Mouse (Mus musculus) hindbrain, postnatal 0 days (tissue): ENCODE results near the gene Dnah2. TPM values are rescaled to one million over a fixed set of nuclear protein-coding genes. Genes with fewer than 3 reads are reported as not detected.
A peak's percentile ranks its signal among the peaks of the same experiment; 100 is the strongest.

ENCODE experiments used
- ATAC-seq: fragments of 200-750 bp; cut with Nextera tagmentation; 2 replicates; pipeline ENCODE4 v1.8.0; 2017; ENCODE audit warnings: mild to moderate bottlenecking, moderate TSS enrichment, moderate library complexity
- DNase-seq: peaks from one replicate; pipeline ENCODE4 v3.0.0-alpha.2; 2015; ENCODE audit warnings: low spot score
- H3K27ac ChIP-seq: fragments of 300-500 bp; sonication (generic); 2 replicates; pipeline ENCODE4 v1.5.1; 2014; ENCODE audit warnings: mild to moderate bottlenecking
- H3K27me3 ChIP-seq: fragments of 300-500 bp; sonication (generic); 2 replicates; pipeline ENCODE4 v1.6.1; 2014; ENCODE audit warnings: low read length, mixed read lengths; ENCODE audit not compliant: insufficient read depth
- H3K36me3 ChIP-seq: fragments of 300-500 bp; sonication (generic); 2 replicates; pipeline ENCODE4 v1.6.1; 2014; ENCODE audit warnings: low read length, mixed read lengths; ENCODE audit not compliant: insufficient read depth
- H3K4me1 ChIP-seq: fragments of 300-500 bp; sonication (generic); 2 replicates; pipeline ENCODE4 v1.6.1; 2014; ENCODE audit warnings: antibody characterized with exemption, low read length, mixed read lengths; ENCODE audit not compliant: insufficient read depth
- H3K4me2 ChIP-seq: fragments of 300-500 bp; sonication (generic); 2 replicates; pipeline ENCODE4 v1.6.1; 2014; ENCODE audit warnings: low read depth, mild to moderate bottlenecking, low read length, moderate library complexity, mixed read lengths
- H3K4me3 ChIP-seq: fragments of 300-500 bp; sonication (generic); 2 replicates; pipeline ENCODE4 v1.5.1; 2014; ENCODE audit warnings: low read length
- H3K9ac ChIP-seq: fragments of 300-500 bp; sonication (generic); replicated peaks from 2 replicates; pipeline ENCODE4 v1.6.1; 2014; ENCODE audit warnings: mild to moderate bottlenecking, low read length, moderate library complexity, mixed read lengths
- H3K9me3 ChIP-seq: fragments of 300-500 bp; sonication (generic); 2 replicates; pipeline ENCODE4 v1.6.1; 2016; ENCODE audit warnings: low read length, mixed read lengths
- CTCF ChIP-seq: IDR thresholded peaks from 2 replicates; pipeline ENCODE4 v1.5.1; 2016; ENCODE audit warnings: antibody characterized with exemption, control low read depth, low read depth
- WGBS: fragments of 180-500 bp; shearing (Covaris S2); extraction: QIAGEN DNeasy Blood & Tissue Kit; methylation state at CpG from one replicate; pipeline ENCODE4 v1.1.7; 2014; 5-methylcytosine and 5-hydroxymethylcytosine counted together
- polyA plus RNA-seq: library from polyadenylated mRNA; unstranded; fragments of >200 nt; fragmentation: Nextera tagmentation; extraction: Ambion mirVana; gene quantifications from 2 replicates; pipeline ENCODE4 v1.2.1, GENCODE M21; 2015
- total RNA-seq: library from RNA; depleted of rRNA; stranded (reverse); fragments of >200 nt; gene quantifications from 2 replicates; pipeline ENCODE4 v1.2.3, GENCODE M21; 2014

Gene Dnah2
- total and polyA plus RNA-seq, 2 experiments from 2014 or later = 2.0 to 3.9 TPM

DNA sequence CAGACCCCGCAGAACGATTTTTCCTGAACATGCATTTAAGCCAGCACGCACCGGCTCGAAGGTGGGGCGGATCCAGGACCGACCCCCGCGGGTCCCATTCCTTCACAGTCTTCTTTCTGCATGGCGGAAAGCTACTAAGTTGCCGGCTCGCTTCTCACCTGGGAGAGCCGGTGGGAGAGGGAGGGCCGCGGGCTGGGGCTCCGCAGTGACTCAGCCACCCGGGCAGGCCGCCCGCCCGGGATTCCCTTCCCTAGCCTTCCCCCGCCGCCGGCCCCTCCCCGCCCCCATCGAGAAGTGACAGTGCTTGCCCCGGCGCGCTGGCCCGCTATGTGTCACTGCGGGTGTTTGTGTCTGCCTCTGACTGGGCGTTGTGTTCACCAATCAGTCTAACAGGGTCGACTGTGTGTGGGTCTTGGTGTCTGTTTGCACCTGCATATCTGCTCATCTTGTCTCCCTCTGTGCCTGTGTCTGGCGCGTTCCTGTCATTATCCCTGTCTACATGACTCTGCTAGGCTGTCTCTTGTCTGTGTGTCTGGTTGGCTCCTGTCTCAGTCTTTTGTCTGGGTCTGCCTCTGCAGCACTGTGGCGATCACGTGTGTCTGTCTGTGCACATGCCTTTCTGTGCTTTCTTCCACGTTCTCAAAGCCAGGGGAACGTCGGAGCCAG is 137.2 kb downstream of the Dnah2 start:
- ATAC-seq (no peak), DNase-seq (peak; percentile 70)
- no peak for TF ChIP-seq CTCF
- Histone ChIP-seq H3K27ac (peak overlapping the region; percentile 86), H3K27me3 (no peaks in the 10 kb centered on the region), H3K36me3 (peaks cover 10% of the 10 kb centered on the region; the same call in 1 of the 2 replicates), H3K4me1 (peaks cover 40% of the 10 kb centered on the region), H3K4me3 (peak overlapping the region; percentile 79), H3K4me2 (peak overlapping the region; percentile 98), H3K9ac (peak overlapping the region; percentile 91), H3K9me3 (no peaks in the 10 kb centered on the region)
- 1% methylated on average over 39 of the region's 39 CpGs for WGBS

DNA sequence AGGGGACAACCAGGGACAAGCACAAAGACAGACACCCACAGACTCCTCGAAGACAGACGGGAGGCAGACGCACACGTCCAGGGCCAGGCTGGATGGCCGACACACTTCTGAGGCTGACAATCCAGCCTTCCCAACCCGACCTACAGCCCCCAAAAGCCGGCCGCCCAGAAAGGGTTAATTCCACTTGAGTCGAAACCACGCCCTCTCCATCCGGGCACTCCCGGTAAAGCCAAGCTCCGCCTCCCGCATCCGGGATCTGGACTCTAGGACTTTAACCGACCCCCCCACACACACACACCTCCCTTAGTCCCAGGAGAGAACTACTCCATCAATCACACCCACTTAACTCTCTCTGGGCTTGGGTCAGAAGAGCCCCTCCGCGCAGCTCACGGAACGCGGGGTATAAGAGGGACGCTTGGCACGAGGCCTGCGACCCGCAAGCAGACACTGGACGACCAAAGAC is 137.8 kb downstream of the Dnah2 start:
- DNase-seq (peak; percentile 99), ATAC-seq (peak; percentile 67)
- Histone ChIP-seq H3K4me2 (peak overlapping the region; percentile 98), H3K36me3 (peaks cover 15% of the 10 kb centered on the region), H3K9me3 (no peaks in the 10 kb centered on the region), H3K4me3 (peak overlapping the region; percentile 79), H3K9ac (peak overlapping the region; percentile 91), H3K4me1 (peaks cover 40% of the 10 kb centered on the region), H3K27ac (peak overlapping the region; percentile 86), H3K27me3 (no peaks in the 10 kb centered on the region)
- under 1% methylated on average over 26 of the region's 26 CpGs for WGBS
- no peak for TF ChIP-seq CTCF

GRCm38 (mm10) chr11:69410310-69411072 is 138.4 kb downstream of the Dnah2 start:
- no peak for TF ChIP-seq CTCF
- Histone ChIP-seq H3K27ac (peak overlapping the region; percentile 86), H3K9ac (peak overlapping the region; percentile 91), H3K4me2 (peak overlapping the region; percentile 98), H3K4me1 (peaks cover 40% of the 10 kb centered on the region), H3K9me3 (no peaks in the 10 kb centered on the region), H3K27me3 (no peaks in the 10 kb centered on the region), H3K4me3 (peak overlapping the region; percentile 79), H3K36me3 (peaks cover 22% of the 10 kb centered on the region)
- WGBS = under 1% methylated on average over 41 of the region's 41 CpGs
- peak; percentile 53 for DNase-seq
- ATAC-seq = peak; percentile 3; the same call in 1 of the 2 replicates

GRCm38 (mm10) chr11:69410045-69410309 is 138.9 kb downstream of the Dnah2 start:
- peak overlapping the region; percentile 86 for H3K27ac ChIP-seq
- H3K4me1 ChIP-seq = peaks cover 39% of the 10 kb centered on the region
- DNase-seq (no peak), ATAC-seq (no peak)
- peaks cover 27% of the 10 kb centered on the region for H3K36me3 ChIP-seq
- no peaks in the 10 kb centered on the region for H3K9me3 ChIP-seq
- WGBS = under 1% methylated on average over 18 of the region's 18 CpGs
- peak overlapping the region; percentile 91 for H3K9ac ChIP-seq
- H3K4me2 ChIP-seq = peak overlapping the region; percentile 98
- no peaks in the 10 kb centered on the region for H3K27me3 ChIP-seq
- H3K4me3 ChIP-seq = peak overlapping the region; percentile 79
- TF ChIP-seq CTCF = no peak

DNA sequence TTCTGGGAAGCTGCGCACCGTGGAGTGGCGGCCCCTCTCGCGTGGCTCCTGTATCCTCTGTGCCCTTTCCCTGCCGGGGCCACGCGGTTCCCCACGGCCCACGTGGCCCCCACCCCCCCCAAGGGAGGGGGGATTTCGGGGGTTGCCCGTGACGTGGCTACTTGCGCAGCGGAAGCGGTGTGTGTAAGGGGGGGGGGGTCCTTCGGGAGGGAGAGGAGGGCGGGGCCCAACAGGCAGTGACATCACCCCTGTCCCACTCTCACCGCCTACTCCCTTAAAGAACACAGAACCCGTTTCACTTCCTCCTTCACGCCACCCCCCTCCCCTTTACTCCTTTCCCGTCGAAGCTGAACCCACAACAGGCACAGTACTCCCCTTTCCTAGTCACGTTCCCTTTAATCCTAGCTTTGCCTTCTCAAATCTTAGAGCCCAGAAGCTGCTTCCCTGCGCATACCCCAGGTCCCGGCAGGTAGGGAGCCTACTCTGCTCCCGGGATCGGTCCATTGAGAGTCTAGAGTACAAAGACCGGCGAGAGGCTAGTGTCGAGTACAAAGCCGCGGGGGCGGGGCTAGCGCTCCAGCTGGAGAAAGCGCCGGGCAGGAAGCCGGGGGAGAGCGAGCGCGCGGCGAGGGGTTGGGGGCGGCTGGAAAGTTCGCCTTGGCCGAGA is 139.4 kb downstream of the Dnah2 start:
- Histone ChIP-seq H3K36me3 (peaks cover 31% of the 10 kb centered on the region), H3K27ac (peak overlapping the region; percentile 86), H3K4me2 (peak overlapping the region; percentile 98), H3K4me3 (peak overlapping the region; percentile 79), H3K4me1 (peaks cover 34% of the 10 kb centered on the region), H3K9me3 (no peaks in the 10 kb centered on the region), H3K27me3 (no peaks in the 10 kb centered on the region), H3K9ac (peak overlapping the region; percentile 91)
- TF ChIP-seq CTCF = no peak
- DNase-seq (peak; percentile 84), ATAC-seq (peak; percentile 45; the same call in 1 of the 2 replicates)
- under 1% methylated on average over 37 of the region's 46 CpGs for WGBS

DNA sequence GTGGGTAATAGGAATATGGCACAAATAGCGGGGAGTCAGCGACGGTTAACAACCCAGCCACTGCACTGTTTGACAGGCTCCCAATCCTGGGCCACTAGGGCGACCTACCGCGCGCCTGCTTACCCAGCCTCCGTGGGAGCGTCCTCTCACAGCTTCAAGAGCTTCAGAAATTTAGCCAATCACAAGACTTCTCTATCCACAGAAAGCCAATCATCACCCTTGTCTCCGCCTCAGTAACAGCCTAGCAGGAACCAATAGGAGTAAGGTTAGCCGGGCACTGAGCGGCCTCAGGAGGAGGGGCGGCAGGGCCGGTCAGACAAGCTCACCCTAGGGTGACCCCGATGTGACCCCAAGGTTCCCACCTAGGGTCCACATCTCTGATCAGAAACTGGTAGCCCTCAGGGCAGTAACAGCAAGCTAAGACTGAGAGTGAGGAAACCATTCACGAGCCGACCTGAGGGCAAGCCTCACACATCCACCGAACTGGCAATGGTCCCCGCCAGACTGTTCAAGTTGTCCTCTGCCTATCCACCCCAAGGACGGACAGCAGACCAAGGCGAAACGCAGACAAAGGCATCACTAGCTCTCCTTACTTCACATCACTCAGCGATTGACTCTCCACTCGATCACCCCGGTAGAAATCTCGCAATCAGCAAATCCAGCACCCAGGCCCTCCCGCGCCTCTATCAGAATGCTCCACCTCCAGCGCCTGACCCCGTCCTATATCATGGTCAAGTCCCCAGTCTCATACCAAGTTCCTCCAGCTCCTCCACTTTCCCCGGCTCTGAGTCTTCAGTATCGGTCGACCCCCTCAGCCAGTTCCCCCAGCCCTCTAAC is 140.2 kb downstream of the Dnah2 start:
- peak overlapping the region; percentile 91 for H3K9ac ChIP-seq
- peak; percentile 80 for ATAC-seq
- WGBS = under 1% methylated on average over 33 of the region's 33 CpGs
- no peaks in the 10 kb centered on the region for H3K9me3 ChIP-seq
- H3K36me3 ChIP-seq = peaks cover 38% of the 10 kb centered on the region
- H3K4me2 ChIP-seq = peak overlapping the region; percentile 98
- no peaks in the 10 kb centered on the region for H3K27me3 ChIP-seq
- H3K4me1 ChIP-seq = peaks cover 27% of the 10 kb centered on the region
- no peak; the same call in 1 of the 2 replicates for TF ChIP-seq CTCF
- peak overlapping the region; percentile 79 for H3K4me3 ChIP-seq
- DNase-seq = peak; percentile 94
- peak overlapping the region; percentile 86 for H3K27ac ChIP-seq
